Mouse (Mus musculus) heart, postnatal 0 days (tissue): ENCODE data around the gene Galk1. TPM values are rescaled to one million over a fixed set of nuclear protein-coding genes. Genes with fewer than 3 reads are reported as not detected.
A peak's percentile ranks its signal among the peaks of the same experiment; 100 is the strongest.
"Not testable (repeated sequence)": the region's sequence is repeated elsewhere in the genome, so short reads cannot be mapped to it uniquely, and the experiment has no call there.

Source experiments
- ATAC-seq: fragments of 200-750 bp; cut with Nextera tagmentation; 2 replicates; pipeline ENCODE4 v1.8.0; 2017; ENCODE audit warnings: low read depth, moderate number of reproducible peaks, moderate library complexity; ENCODE audit not compliant: insufficient read depth
- DNase-seq: peaks from one replicate; pipeline ENCODE4 v3.0.0-alpha.2; 2016; ENCODE audit warnings: low spot score
- H3K27ac ChIP-seq: fragments of 300-500 bp; sonication (generic); 2 replicates; pipeline ENCODE4 v1.5.1; 2014; ENCODE audit warnings: low read depth, mild to moderate bottlenecking
- H3K27me3 ChIP-seq: fragments of 300-500 bp; sonication (generic); 2 replicates; pipeline ENCODE4 v1.6.1; 2014; ENCODE audit warnings: low read length, mixed read lengths; ENCODE audit not compliant: control insufficient read depth, insufficient read depth
- H3K36me3 ChIP-seq: fragments of 300-500 bp; sonication (generic); replicated peaks from 2 replicates; pipeline ENCODE4 v1.6.1; 2014; ENCODE audit warnings: low read length, mixed read lengths; ENCODE audit not compliant: control insufficient read depth, insufficient read depth
- H3K4me1 ChIP-seq: fragments of 300-500 bp; sonication (generic); 2 replicates; pipeline ENCODE4 v1.6.1; 2014; ENCODE audit warnings: antibody characterized with exemption; ENCODE audit not compliant: control insufficient read depth, insufficient read depth
- H3K4me2 ChIP-seq: fragments of 300-500 bp; sonication (generic); 2 replicates; pipeline ENCODE4 v1.6.1; 2014; ENCODE audit warnings: low read depth, mild to moderate bottlenecking, low read length, moderate library complexity
- H3K4me3 ChIP-seq: fragments of 300-500 bp; sonication (generic); 2 replicates; pipeline ENCODE4 v1.5.1; 2014; ENCODE audit warnings: low read depth, low read length
- H3K9ac ChIP-seq: fragments of 300-500 bp; sonication (generic); replicated peaks from 2 replicates; pipeline ENCODE4 v1.6.1; 2014; ENCODE audit warnings: low read depth, low read length, mixed read lengths
- H3K9me3 ChIP-seq: fragments of 300-500 bp; sonication (generic); replicated peaks from 2 replicates; pipeline ENCODE4 v1.6.1; 2016; ENCODE audit warnings: low read length; ENCODE audit not compliant: control insufficient read depth
- CTCF ChIP-seq: IDR thresholded peaks from 2 replicates; pipeline ENCODE4 v1.5.1; 2016; ENCODE audit warnings: antibody characterized with exemption, control low read depth, low read depth
- EP300 ChIP-seq: IDR thresholded peaks from 2 replicates; pipeline ENCODE4 v1.6.1; 2016; ENCODE audit warnings: antibody characterized with exemption, low read depth
- WGBS: fragments of 180-500 bp; shearing (Covaris S2); extraction: QIAGEN DNeasy Blood & Tissue Kit; methylation state at CpG from one replicate; pipeline ENCODE4 v1.1.7; 2014; 5-methylcytosine and 5-hydroxymethylcytosine counted together
- polyA plus RNA-seq: library from polyadenylated mRNA; unstranded; fragments of >200 nt; fragmentation: Nextera tagmentation; extraction: Ambion mirVana; gene quantifications from 2 replicates; pipeline ENCODE4 v1.2.1, GENCODE M21; 2015
- total RNA-seq: library from RNA; depleted of rRNA; stranded (reverse); fragments of >200 nt; gene quantifications from 2 replicates; pipeline ENCODE4 v1.2.3, GENCODE M21; 2014; ENCODE audit warnings: low replicate concordance

Galk1 gene
- total and polyA plus RNA-seq, 2 experiments from 2014 or later: 88.4 to 98.3 TPM

GRCm38 (mm10) chr11:116023771-116024355 lies 11.3 kb upstream of the Galk1 start:
- peak; percentile 58 for DNase-seq
- H3K9ac ChIP-seq: peak overlapping the region; percentile 94
- peak; percentile 56 for ATAC-seq

GRCm38 (mm10) chr11:116023074-116023770 lies 10.7 kb upstream of the Galk1 start:
- not testable (repeated sequence) for ATAC-seq, H3K4me1 ChIP-seq, H3K27me3 ChIP-seq, DNase-seq, H3K9me3 ChIP-seq
- Histone ChIP-seq H3K36me3 (peaks cover 22% of the 10 kb centered on the region), H3K4me3 (peak overlapping the region; percentile 77), H3K27ac (peak overlapping the region; percentile 93), H3K4me2 (peak overlapping the region; percentile 57), H3K9ac (peak overlapping the region; percentile 94)
- WGBS: 3% methylated on average over 18 of the region's 18 CpGs

More at GRCm38 (mm10) chr11:116023771-116024355, 11.3 kb upstream of the Galk1 start:
- H3K4me3 ChIP-seq: peak overlapping the region; percentile 77
- TF ChIP-seq EP300: no peak
- peak; percentile 61 for TF ChIP-seq CTCF
- 0% methylated on average over 56 of the region's 57 CpGs for WGBS
- peaks cover 22% of the 10 kb centered on the region for H3K36me3 ChIP-seq
- peak overlapping the region; percentile 57 for H3K4me2 ChIP-seq
- H3K27ac ChIP-seq: peak overlapping the region; percentile 93
- no peaks in the 10 kb centered on the region for H3K9me3 ChIP-seq
- H3K4me1 ChIP-seq: no peaks in the 10 kb centered on the region; the same call in 1 of the 2 replicates
- H3K27me3 ChIP-seq: no peaks in the 10 kb centered on the region

GRCm38 (mm10) chr11:116022256-116022780 lies 9.8 kb upstream of the Galk1 start:
- 57% methylated on average over 4 of the region's 4 CpGs for WGBS
- no peaks in the 10 kb centered on the region for H3K27me3 ChIP-seq
- peaks cover 22% of the 10 kb centered on the region for H3K36me3 ChIP-seq
- no peak for DNase-seq
- H3K4me2 ChIP-seq: peak overlapping the region; percentile 51
- peak overlapping the region; percentile 35 for H3K4me3 ChIP-seq
- no peak overlapping the region for H3K27ac ChIP-seq
- H3K4me1 ChIP-seq: no peaks in the 10 kb centered on the region; the same call in 1 of the 2 replicates
- no peak overlapping the region for H3K9ac ChIP-seq
- TF ChIP-seq CTCF: no peak
- no peak; the same call in 1 of the 2 replicates for TF ChIP-seq EP300
- ATAC-seq: no peak
- no peaks in the 10 kb centered on the region for H3K9me3 ChIP-seq

- Histone ChIP-seq H3K4me2 (peak overlapping the region; percentile 51), H3K9ac (no peak overlapping the region)
- WGBS: 75% methylated on average over 6 of the region's 6 CpGs
Observed at GRCm38 (mm10) chr11:116021328-116022220, 9.1 kb upstream of the Galk1 start.

GRCm38 (mm10) chr11:116020519-116020922 lies 8.0 kb upstream of the Galk1 start:
- WGBS: 31% methylated on average over 1 of the region's 1 CpGs
- ATAC-seq (no peak), DNase-seq (no peak)
- no peak overlapping the region for H3K27ac ChIP-seq
- no peak overlapping the region for H3K9ac ChIP-seq
- H3K4me3 ChIP-seq: no peak overlapping the region
- H3K36me3 ChIP-seq: peaks cover 22% of the 10 kb centered on the region
- H3K27me3 ChIP-seq: no peaks in the 10 kb centered on the region
- no peak overlapping the region for H3K4me2 ChIP-seq
- no peaks in the 10 kb centered on the region for H3K9me3 ChIP-seq
- TF ChIP-seq EP300: no peak
- peak; percentile 32 for TF ChIP-seq CTCF
- H3K4me1 ChIP-seq: no peaks in the 10 kb centered on the region; the same call in 1 of the 2 replicates

More at GRCm38 (mm10) chr11:116021328-116022220, 9.1 kb upstream of the Galk1 start:
- H3K4me1 ChIP-seq: no peaks in the 10 kb centered on the region; the same call in 1 of the 2 replicates
- no peaks in the 10 kb centered on the region for H3K9me3 ChIP-seq
- DNase-seq: no peak
- peak overlapping the region; percentile 35 for H3K4me3 ChIP-seq
- H3K36me3 ChIP-seq: peaks cover 22% of the 10 kb centered on the region
- H3K27me3 ChIP-seq: no peaks in the 10 kb centered on the region
- TF ChIP-seq CTCF (no peak), EP300 (no peak; the same call in 1 of the 2 replicates)
- ATAC-seq: no peak
- no peak overlapping the region for H3K27ac ChIP-seq
